Mouse (Mus musculus): ENCODE data around the gene Cers1. TPM values are rescaled to one million over a fixed set of nuclear protein-coding genes. Genes with fewer than 3 reads are reported as not detected.

Cers1 gene
- polyA plus RNA-seq, 1 experiment from 2014 or later, result 10.6 TPM

- Histone ChIP-seq H3K9ac (ENCODE audit: low read length) (peak overlapping the region; percentile 96), H3K27me3 (ENCODE audit: control insufficient read depth, insufficient read depth, low read length) (no peaks in the 10 kb centered on the region), H3K9me3 (ENCODE audit: control insufficient read depth, low read length) (no peaks in the 10 kb centered on the region), H3K4me2 (ENCODE audit: low read depth, low read length, severe bottlenecking) (peak overlapping the region; percentile 99), H3K4me1 (replicated peaks; ENCODE audit: control insufficient read depth, insufficient read depth, low read length) (peaks cover 22% of the 10 kb centered on the region), H3K36me3 (ENCODE audit: control insufficient read depth, insufficient read depth, low read length) (no peaks in the 10 kb centered on the region; the same call in 1 of the 2 replicates), H3K27ac (ENCODE audit: low read depth, low read length) (no peak overlapping the region), H3K4me3 (ENCODE audit: low read depth, low read length) (peak overlapping the region; percentile 99)
- no peak for DNase-seq (ENCODE audit: low spot score)
- no peak for ATAC-seq (replicated peaks; ENCODE audit: low FRiP score)
- WGBS, result 61% methylated on average over 15 of the region's 15 CpGs
Measured at GRCm38 (mm10) chr8:70351035-70351999, 35.7 kb downstream of the Cers1 start.

DNA sequence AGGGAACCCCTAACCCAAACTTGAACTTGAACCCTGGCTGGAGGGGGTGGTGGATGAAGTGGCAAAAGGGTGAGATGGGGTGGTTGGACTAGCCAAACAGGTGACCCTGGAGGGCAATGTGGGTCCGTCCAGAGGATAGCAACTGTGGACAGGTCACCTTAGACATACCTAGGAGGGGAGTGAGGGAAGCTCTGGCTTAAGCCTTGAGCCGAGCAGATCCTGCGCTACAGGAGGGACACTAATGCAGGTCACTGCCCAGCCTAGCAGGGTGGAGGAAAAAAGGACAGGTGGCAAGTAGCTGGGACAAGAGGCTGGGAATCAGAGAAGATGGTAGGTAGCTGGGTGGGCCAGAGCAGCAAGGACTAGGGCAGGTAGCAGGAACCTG, 36.4 kb downstream of the Cers1 start:
- no peaks in the 10 kb centered on the region for H3K9me3 ChIP-seq (ENCODE audit: control insufficient read depth, low read length)
- 40% methylated on average over 3 of the region's 3 CpGs for WGBS
- H3K4me3 ChIP-seq (ENCODE audit: low read depth, low read length), result peak overlapping the region; percentile 99
- peaks cover 22% of the 10 kb centered on the region for H3K4me1 ChIP-seq (replicated peaks; ENCODE audit: control insufficient read depth, insufficient read depth, low read length)
- no peaks in the 10 kb centered on the region; the same call in 1 of the 2 replicates for H3K36me3 ChIP-seq (ENCODE audit: control insufficient read depth, insufficient read depth, low read length)
- DNase-seq (ENCODE audit: low spot score), result no peak
- no peak for ATAC-seq (replicated peaks; ENCODE audit: low FRiP score)
- peak overlapping the region; percentile 99 for H3K4me2 ChIP-seq (ENCODE audit: low read depth, low read length, severe bottlenecking)
- H3K27me3 ChIP-seq (ENCODE audit: control insufficient read depth, insufficient read depth, low read length), result no peaks in the 10 kb centered on the region
- peak overlapping the region; percentile 96 for H3K9ac ChIP-seq (ENCODE audit: low read length)
- H3K27ac ChIP-seq (ENCODE audit: low read depth, low read length), result no peak overlapping the region

DNA sequence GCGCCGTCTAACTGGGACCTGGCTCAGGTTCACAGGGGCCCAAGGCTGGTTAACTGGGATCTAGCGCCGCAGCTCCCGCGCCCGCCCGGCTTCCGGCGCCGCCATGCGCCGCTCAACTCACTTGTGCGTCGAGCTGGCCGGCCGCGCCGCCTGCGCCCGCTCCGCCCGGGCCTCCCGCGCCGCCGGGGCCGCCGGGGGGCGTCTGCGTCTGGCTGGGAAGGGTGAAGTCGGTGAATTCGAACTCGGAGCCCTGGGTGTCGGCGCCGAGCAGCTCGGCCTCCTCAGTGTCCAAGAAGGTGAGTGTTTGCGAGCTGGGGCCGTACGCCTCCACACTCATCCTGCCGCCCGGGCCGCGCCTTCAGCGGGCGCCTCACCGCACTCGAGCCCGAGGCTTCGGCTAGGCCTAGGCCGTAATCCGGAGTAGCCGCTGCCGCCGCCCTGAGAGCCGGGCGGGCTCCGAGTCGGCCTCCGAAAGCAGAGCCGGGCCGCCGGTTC, 37.1 kb downstream of the Cers1 start:
- Histone ChIP-seq H3K9ac (ENCODE audit: low read length) (peak overlapping the region; percentile 96), H3K27me3 (ENCODE audit: control insufficient read depth, insufficient read depth, low read length) (no peaks in the 10 kb centered on the region), H3K4me1 (replicated peaks; ENCODE audit: control insufficient read depth, insufficient read depth, low read length) (peaks cover 22% of the 10 kb centered on the region), H3K4me3 (ENCODE audit: low read depth, low read length) (peak overlapping the region; percentile 99), H3K9me3 (ENCODE audit: control insufficient read depth, low read length) (no peaks in the 10 kb centered on the region), H3K4me2 (ENCODE audit: low read depth, low read length, severe bottlenecking) (peak overlapping the region; percentile 99), H3K27ac (ENCODE audit: low read depth, low read length) (peak overlapping the region; percentile 78), H3K36me3 (ENCODE audit: control insufficient read depth, insufficient read depth, low read length) (no peaks in the 10 kb centered on the region; the same call in 1 of the 2 replicates)
- WGBS, result under 1% methylated on average over 61 of the region's 64 CpGs
- ATAC-seq (replicated peaks; ENCODE audit: low FRiP score), result peak; percentile 57
- DNase-seq (ENCODE audit: low spot score), result no peak

DNA sequence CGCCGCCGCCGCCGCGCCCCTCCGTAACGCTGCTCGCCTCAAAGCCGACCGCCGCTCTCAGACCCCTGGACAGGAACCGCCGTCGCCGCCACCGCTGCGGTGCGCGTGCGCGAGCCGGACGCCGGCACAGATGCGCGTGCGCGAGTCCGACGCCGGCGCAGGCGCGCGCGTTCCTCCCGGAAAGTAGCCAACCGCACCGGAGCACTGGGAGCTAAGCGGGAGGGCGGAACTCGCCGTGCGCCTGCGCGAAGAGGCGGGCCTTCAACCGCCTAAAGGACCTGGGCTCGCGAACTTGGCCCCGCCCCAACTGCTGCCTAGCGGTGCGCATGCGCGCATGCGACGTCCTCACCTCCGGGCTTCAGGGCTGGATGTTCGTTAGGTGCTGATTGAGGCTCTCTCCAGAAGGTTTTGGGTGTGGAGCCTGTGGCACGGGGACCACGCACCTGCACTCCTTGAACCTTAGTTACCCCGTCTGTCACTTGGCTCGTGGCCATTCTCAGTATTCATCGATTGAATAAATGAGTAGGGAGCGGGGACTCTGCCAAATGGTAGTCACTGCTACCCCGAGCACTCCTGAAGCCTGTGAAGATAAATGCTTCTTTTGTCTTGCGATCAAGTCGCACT, 37.7 kb downstream of the Cers1 start, which contains the start of gene Upf1:
Upf1 (minus strand) TSS at position 85 of the 624 bp plus-strand sequence.
- Histone ChIP-seq H3K4me2 (ENCODE audit: low read depth, low read length, severe bottlenecking) (peak within 1 kb of the TSS; percentile 99), H3K27me3 (ENCODE audit: control insufficient read depth, insufficient read depth, low read length) (no peaks in the 10 kb centered on the region), H3K4me3 (ENCODE audit: low read depth, low read length) (peak within 1 kb of the TSS; percentile 99), H3K9ac (ENCODE audit: low read length) (peak within 1 kb of the TSS; percentile 96), H3K4me1 (replicated peaks; ENCODE audit: control insufficient read depth, insufficient read depth, low read length) (peaks cover 22% of the 10 kb centered on the region), H3K36me3 (ENCODE audit: control insufficient read depth, insufficient read depth, low read length) (no peaks in the 10 kb centered on the region; the same call in 1 of the 2 replicates), H3K9me3 (ENCODE audit: control insufficient read depth, low read length) (no peaks in the 10 kb centered on the region), H3K27ac (ENCODE audit: low read depth, low read length) (peak within 1 kb of the TSS; percentile 78)
- peak; percentile 99 for DNase-seq (ENCODE audit: low spot score)
- peak; percentile 90 for ATAC-seq (replicated peaks; ENCODE audit: low FRiP score)
- under 1% methylated on average over 69 of the region's 69 CpGs for WGBS

DNA sequence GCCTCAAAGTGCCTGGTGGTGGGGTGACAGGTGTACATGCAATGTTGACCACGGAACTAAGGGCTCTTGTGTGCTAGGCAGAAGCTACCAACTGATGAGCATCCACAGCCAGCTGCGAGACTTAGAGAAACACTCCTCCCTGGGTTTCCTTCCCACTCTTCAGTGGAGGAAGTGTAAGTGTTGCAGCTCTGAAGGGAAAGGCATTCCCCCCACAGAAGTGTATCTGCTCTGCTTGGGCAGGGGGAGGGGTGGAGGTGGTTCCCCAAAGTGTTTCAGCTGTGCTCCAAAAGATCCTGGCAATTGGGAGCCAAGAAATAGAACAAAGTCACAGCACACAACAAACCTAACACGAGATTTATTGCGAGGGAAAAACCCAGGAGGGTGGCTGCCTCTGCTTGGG, 38.4 kb downstream of the Cers1 start:
- WGBS, result 63% methylated on average over 4 of the region's 4 CpGs
- Histone ChIP-seq H3K9me3 (ENCODE audit: control insufficient read depth, low read length) (no peaks in the 10 kb centered on the region), H3K27ac (ENCODE audit: low read depth, low read length) (peak overlapping the region; percentile 46; the same call in 1 of the 2 replicates), H3K36me3 (ENCODE audit: control insufficient read depth, insufficient read depth, low read length) (no peaks in the 10 kb centered on the region; the same call in 1 of the 2 replicates), H3K4me3 (ENCODE audit: low read depth, low read length) (peak overlapping the region; percentile 99; the same call in 1 of the 2 replicates), H3K9ac (ENCODE audit: low read length) (peak overlapping the region; percentile 58), H3K4me2 (ENCODE audit: low read depth, low read length, severe bottlenecking) (peak overlapping the region; percentile 99), H3K27me3 (ENCODE audit: control insufficient read depth, insufficient read depth, low read length) (no peaks in the 10 kb centered on the region), H3K4me1 (replicated peaks; ENCODE audit: control insufficient read depth, insufficient read depth, low read length) (peaks cover 20% of the 10 kb centered on the region)
- DNase-seq (ENCODE audit: low spot score) (no peak), ATAC-seq (replicated peaks; ENCODE audit: low FRiP score) (no peak)

DNA sequence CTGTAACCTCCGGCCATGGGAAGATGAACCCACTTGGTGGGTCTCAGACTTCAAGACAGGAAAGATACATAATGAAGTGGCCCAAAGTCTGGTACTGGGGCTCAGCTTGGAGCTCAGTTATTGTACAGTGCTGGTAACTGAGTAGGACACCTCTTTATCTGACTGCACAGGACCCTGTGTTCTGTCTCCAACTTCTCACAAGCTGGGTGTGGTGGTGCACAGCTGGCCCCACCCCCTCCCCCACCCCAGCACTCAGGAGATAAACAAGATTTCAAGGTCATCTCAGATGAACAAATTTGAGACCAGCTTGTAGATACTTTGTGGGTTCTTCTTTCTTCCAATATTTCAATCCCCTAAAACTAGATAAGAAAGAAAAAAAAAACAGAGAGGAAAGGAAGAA, 40.5 kb downstream of the Cers1 start:
- Histone ChIP-seq H3K4me3 (ENCODE audit: low read depth, low read length) (no peak overlapping the region), H3K9ac (ENCODE audit: low read length) (no peak overlapping the region), H3K27ac (ENCODE audit: low read depth, low read length) (no peak overlapping the region), H3K4me2 (ENCODE audit: low read depth, low read length, severe bottlenecking) (no peak overlapping the region), H3K36me3 (ENCODE audit: control insufficient read depth, insufficient read depth, low read length) (no peaks in the 10 kb centered on the region), H3K27me3 (ENCODE audit: control insufficient read depth, insufficient read depth, low read length) (no peaks in the 10 kb centered on the region), H3K9me3 (ENCODE audit: control insufficient read depth, low read length) (no peaks in the 10 kb centered on the region), H3K4me1 (replicated peaks; ENCODE audit: control insufficient read depth, insufficient read depth, low read length) (peaks cover 14% of the 10 kb centered on the region)
- WGBS, result 85% methylated on average over 1 of the region's 1 CpGs
- DNase-seq (ENCODE audit: low spot score) (no peak), ATAC-seq (replicated peaks; ENCODE audit: low FRiP score) (no peak)

DNA sequence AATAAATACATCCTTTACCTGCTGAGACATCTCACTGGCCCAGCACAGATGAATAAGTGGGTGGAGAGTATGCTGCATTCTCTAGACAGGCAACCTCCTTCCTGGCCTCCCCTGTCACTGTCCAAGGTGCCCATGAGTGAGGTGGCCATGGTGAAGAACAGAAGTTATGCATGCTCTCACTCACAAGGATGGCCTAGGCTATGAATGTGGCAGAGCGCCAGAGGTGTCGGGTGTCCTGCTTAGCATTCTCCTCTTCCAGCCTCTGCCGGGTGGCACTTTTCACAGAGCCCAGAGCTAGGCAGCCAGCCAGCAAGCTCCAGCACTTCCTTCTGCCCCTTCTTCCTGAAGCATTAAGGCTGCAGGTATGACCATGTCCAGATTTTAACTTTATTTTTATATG, 43.8 kb downstream of the Cers1 start:
- H3K27ac ChIP-seq (ENCODE audit: low read depth, low read length), result no peak overlapping the region
- H3K9ac ChIP-seq (ENCODE audit: low read length), result no peak overlapping the region
- no peaks in the 10 kb centered on the region for H3K36me3 ChIP-seq (ENCODE audit: control insufficient read depth, insufficient read depth, low read length)
- DNase-seq (ENCODE audit: low spot score), result no peak
- no peak overlapping the region for H3K4me2 ChIP-seq (ENCODE audit: low read depth, low read length, severe bottlenecking)
- H3K4me3 ChIP-seq (ENCODE audit: low read depth, low read length), result no peak overlapping the region
- ATAC-seq (replicated peaks; ENCODE audit: low FRiP score), result no peak
- H3K27me3 ChIP-seq (ENCODE audit: control insufficient read depth, insufficient read depth, low read length), result no peaks in the 10 kb centered on the region
- no peaks in the 10 kb centered on the region for H3K9me3 ChIP-seq (ENCODE audit: control insufficient read depth, low read length)
- WGBS, result 33% methylated on average over 3 of the region's 3 CpGs
- H3K4me1 ChIP-seq (replicated peaks; ENCODE audit: control insufficient read depth, insufficient read depth, low read length), result no peaks in the 10 kb centered on the region

DNA sequence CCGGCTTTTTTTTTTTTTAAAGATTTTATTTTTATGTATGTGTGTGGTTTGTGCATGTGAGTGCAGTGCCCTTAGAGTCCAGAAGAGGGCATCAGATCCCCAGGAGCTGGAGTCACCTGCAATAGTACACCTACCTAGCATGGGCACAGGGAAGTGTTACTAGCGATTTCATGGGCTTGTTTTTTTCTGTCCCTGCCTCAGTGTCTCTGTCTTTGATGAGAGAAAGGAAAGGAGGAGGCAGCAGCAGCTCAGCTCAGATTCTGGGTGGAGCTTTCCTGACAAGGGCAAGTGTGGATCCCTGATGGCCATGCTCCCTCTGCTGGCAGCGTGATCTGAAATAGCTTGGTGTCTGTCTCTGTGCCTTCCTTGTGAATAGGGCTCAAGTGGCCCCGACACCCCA, 45.2 kb downstream of the Cers1 start:
- Histone ChIP-seq H3K9me3 (ENCODE audit: control insufficient read depth, low read length) (no peaks in the 10 kb centered on the region), H3K4me3 (ENCODE audit: low read depth, low read length) (no peak overlapping the region), H3K9ac (ENCODE audit: low read length) (no peak overlapping the region), H3K4me2 (ENCODE audit: low read depth, low read length, severe bottlenecking) (no peak overlapping the region), H3K4me1 (replicated peaks; ENCODE audit: control insufficient read depth, insufficient read depth, low read length) (no peaks in the 10 kb centered on the region), H3K27me3 (ENCODE audit: control insufficient read depth, insufficient read depth, low read length) (no peaks in the 10 kb centered on the region), H3K36me3 (ENCODE audit: control insufficient read depth, insufficient read depth, low read length) (no peaks in the 10 kb centered on the region), H3K27ac (ENCODE audit: low read depth, low read length) (no peak overlapping the region)
- ATAC-seq (replicated peaks; ENCODE audit: low FRiP score) (no peak), DNase-seq (ENCODE audit: low spot score) (no peak)
- 43% methylated on average over 4 of the region's 4 CpGs for WGBS
